Mouse (Mus musculus): ENCODE measurements around the gene Cdhr5.
"Not testable (repeated sequence)": the region's sequence is repeated elsewhere in the genome, so short reads cannot be mapped to it uniquely, and the experiment has no call there.

Cdhr5 gene

DNA sequence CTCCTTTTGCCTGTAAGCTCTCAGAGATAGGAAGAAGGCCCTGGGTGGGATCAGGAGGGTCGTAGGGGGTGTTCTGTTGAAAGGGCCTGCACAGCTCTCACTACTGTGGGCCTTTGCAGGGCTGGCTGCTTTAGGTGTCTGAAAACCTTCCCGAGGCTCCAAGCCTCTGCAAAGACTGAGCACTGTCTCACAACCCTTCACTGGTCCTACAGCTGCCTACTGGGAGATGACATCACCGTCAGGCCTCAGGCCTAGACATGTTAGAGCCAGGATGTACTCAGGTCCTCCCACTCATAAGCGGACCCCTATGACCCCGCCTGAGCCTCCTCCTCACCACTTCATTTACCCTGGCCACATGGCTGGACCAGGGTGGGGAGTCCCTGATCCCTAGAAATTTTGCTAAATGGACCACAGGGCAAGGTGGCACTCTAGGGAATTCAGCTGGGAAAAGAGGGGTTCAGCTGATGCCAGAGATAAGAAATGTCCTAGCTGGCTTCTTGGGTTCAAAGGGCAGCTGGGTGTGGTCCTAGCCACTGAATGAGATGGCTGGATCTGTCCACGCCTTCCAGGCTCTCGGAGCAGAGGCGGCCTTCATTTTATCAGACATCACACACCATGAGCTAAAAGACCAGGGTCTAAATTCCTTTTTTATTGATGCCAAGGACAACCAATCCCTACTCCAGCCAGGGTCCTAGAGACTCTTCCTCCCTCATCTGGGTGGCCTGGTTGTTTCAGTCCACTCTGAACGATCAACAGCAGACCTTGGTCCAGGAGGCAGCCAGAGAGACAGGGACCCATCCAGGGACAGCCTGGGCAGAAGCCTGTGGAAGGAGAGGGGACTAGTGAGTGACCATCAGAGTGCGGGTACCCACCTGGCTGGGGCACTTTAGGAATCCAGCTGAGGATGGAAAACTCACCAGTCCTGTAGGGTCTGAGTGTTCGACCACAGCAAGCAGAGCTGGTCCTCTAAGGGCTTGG is 1.4 kb upstream of the Cdhr5 start:
- DNase-seq (ENCODE audit: low read depth, low spot score): no peak

DNA sequence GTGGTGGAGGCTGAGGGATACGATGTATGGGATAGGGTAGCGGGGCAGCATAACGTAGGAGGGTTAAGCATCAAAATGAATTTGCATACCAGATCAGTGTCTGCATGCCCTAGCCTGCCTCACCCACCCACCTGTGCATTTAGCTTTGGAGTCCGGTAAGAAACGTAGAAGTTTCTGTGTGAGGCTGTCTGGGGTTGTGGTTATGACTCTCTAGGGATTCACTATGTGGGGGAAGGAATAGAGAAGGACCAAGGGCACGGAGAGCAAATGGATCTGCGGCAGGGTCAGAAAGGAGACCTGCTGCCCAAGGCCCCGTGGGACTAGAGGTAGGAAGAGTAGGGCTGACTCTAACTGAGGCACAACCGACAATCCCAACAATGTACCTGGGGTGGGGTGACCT is 1.2 kb downstream of the Cdhr5 start:
- no peak for DNase-seq (ENCODE audit: low read depth, low spot score)

DNA sequence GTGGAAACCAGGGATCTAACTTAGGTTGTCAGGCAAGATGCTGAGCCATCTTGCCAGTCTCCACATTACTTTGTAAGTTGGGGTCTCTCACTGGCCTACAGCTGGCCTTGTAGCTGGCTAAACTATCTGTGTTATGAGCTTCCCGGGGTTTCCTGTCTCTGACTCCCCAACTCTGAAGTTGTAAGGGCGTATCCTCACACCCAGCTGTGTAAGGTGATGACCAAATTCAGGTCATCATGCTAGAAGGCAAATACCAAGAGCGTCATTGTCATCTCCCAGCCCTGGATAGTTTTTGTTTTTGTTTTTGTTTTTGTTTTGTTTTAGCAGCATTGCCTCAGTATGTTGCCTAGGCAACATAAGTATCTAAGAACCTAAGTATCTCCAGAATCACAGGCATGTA is 6.0 kb downstream of the Cdhr5 start:
- no peak for DNase-seq (ENCODE audit: low read depth, low spot score)

DNA sequence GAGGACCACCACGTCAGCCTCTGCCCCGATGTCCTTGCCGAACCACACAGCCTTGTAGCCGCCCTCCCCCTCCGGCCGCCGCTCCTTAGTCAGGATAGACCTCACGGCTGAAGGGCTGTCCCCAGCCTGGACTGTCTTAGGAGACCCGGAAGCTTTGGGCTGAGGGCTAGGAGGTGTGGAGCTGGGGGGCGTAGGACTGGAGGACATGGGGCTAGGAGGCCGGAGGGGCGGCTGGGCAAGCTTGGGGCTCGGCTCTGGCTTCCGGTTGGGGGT is 7.4 kb downstream of the Cdhr5 start:
- no peak for DNase-seq (ENCODE audit: low read depth, low spot score)

DNA sequence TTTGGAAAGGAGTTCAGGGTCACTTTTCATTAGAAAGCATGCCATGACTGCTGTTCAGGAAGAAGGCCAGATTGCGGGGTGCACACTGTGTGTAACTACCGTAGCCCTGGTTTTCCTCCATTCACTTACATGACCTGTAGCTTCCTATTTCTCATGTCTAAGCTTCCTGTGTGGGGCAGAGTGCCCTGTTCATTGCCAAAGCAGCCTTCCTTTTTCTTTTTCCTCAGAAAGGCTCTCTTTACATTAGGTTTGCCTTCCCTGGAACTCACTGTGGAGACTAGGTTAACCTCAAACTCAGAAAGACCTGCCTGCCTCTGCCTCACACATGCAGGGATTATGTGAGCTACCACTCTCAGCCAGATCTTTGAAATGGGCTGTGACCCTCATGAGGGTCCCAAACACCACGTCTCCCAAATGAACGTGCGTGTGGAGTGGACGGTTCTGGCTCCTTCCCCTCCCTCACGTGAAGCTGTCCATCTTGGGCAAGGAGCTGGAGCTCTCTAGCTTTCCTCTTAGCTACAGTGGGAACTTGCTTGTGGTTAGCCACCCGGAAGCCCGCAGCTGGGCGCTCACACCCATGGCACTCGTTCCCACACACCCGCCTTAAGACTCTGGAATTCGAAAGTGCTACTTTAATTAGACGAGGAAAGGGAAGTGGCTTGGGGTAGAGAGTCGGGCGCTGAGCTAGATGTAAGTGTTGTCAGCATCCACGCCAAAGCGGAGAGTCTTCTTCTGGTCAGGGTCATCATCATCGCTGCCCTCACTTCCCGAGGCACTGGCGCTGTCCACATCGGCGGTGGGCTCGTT is 7.9 kb downstream of the Cdhr5 start:
- DNase-seq (ENCODE audit: low read depth, low spot score): peak; percentile 47

DNA sequence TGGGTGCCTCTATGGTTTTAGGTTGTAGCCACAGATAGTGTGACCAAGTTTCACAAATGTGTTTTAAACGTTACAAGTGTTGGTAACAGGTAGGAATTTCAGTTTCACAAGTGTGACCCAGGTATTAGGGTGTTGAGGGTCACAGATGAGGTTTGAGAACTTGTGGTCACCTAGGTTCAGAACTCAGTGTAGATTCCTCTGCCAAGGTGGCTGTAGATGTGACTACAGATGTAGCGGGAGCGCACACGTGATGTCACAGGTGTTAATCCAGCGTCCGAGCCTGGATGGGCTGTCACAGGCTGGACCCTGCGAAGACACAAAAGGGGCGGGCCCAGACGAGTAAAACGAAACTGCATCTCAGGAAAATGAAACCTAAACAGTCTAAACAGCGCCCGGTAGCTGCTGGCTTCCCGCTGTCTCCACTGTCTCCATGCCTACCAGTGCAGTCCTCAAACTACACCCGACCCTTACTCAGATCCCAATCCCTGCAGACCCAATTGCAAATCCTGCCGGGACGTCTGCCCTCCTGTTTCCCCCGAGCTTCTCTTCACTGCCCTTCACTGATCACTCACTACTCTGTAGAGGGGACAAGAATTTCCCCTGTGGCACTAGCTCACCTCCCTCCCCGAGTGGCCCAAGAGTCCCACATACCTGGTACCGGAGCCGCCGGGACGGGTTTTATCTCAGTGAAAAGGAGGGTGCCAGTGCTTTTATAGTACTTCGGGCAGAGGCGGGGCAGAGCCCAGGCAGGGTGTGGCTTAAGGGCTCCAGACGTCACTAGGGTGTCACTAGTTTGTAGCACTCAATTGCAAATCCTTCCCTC is 10.6 kb downstream of the Cdhr5 start, which contains the start of gene Irf7:
Gene Irf7, minus strand, starts transcription at position 743 of the 823 bp plus-strand sequence.
- peak; percentile 92 for DNase-seq (ENCODE audit: low read depth, low spot score)

DNA sequence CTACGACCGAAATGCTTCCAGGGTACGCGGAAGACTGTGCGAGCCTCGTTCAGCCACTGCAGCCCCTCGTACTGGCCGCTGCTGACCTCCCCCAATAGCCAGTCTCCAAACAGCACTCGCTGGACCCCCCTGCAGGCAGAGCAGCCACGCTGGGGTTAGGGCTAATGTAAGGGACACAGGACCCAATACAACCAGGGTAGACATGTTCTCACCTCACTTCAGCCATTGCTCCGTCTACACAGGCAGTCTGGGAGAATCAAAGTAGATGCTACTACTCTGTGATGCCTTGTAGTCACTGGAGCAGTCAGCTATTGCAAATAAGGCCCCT is 11.2 kb downstream of the Cdhr5 start:
- peak; percentile 52 for DNase-seq (ENCODE audit: low read depth, low spot score)

DNA sequence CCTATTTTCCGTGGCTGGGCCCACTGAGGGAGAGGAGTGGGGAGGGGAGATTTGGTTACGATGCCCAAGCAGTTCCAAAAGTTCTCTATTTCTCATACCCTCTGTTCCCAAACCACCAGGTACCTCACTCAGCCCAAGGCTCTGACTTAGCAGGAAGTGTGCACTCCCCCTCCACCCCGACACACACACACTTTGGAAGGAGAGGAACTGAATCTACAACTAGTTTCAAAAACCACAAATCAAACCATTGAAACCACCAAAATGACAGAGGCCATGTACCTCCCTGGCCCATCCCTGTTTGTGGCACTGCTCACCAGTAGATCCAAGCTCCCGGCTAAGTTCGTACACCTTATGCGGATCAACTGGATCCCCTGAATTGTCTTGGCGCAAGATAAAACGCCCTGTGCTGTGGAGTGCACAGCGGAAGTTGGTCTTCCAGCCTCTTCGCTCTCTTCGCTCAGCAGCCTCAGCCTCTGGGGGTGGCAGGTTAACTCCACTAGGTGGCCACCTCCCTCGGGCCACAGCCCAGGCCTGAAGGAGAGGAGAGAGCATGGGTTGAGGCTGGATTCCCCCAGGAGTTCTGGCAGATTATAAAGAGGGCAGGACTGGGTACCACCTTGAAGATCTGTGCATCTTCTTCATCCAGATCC is 11.7 kb downstream of the Cdhr5 start:
- DNase-seq (ENCODE audit: low read depth, low spot score): peak; percentile 79

DNA sequence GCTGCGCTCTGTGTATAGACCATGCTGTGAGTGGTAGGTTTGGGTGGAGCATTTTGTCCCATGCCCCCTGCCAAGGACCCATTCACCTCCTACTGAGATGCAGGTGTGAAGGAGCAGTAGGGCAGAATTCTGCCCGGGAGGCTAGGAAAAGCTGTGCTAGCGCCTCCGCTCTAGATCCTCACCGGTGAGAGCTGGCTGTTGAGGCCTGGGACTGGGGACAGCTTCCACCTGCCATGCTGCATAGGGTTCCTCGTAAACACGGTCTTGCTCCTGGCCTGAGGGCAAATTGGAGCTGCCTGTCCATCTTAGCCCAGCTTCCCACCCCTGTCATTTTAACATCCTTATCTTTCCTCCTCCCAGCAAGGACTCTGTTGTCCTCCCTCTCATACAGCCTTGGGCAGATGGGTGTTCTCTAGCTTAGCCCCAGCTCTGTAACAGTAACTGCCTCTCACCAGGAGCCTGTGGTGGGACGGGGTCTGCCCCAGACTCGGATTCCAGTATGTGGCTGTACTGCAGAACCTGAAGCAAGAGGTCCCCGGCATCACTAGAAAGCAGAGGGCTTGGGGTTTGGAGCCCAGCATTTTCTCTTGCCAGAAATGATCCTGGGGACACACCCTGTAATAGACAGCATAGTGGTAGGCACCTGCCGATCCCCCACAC is 12.4 kb downstream of the Cdhr5 start:
- no peak for DNase-seq (ENCODE audit: low read depth, low spot score)

DNA sequence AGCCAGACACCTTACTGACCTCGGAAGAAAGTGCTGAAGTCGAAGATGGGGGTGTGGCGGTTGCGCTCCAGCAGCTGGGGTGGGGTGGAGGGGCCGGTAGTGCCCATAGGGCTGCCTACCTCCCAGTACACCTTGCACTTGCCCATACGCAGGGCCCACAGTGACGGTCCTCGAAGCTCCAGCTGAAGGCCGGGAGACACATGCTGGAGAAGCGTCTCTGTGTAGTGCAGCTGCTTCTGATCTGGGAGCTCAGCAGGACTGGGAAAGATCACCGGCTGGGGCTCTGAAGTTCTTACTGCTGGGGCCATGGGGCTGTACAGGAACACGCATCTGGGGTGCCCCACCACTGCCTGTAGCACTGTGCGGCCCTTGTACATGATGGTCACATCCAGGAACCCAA is 12.9 kb downstream of the Cdhr5 start:
- DNase-seq (ENCODE audit: low read depth, low spot score): no peak

DNA sequence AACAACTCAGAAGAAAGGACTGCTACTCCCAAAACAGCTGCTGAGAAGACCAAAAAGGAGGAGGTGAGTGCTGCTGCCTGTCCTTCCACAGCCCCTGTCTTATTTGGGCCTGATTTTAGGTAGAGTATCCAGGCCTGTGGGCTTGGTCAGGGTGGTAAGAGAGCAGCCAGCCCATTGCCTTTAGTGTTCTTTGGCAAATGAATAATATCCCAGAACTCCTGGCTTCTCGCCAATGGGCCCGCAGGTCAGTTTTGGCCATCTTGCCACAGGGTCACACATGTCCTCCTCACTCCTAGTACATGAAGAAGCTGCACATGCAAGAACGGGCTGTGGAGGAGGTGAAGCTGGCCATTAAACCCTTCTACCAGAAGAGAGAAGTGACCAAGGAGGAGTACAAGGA is 15.1 kb downstream of the Cdhr5 start:
- no peak for DNase-seq (ENCODE audit: low read depth, low spot score)

DNA sequence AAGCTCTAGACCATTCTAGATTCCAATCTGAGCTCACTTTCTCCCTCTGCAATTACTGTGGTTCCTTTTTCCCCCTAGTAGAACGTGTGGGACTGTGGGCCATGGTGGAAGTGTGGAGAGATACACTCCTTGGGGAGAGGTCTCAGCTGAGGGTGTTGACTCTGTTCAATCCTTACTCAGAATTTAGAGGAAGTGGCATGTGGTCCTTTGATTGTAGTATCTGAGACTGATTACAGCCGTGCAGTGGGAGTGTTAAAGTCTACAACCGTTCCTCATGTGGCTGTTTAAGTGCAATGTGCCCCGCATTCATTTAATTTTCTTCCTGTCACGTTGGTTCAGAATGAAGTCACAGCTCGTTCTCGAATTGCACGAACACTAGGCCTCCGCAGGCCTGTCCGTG is 20.4 kb downstream of the Cdhr5 start:
- no peak for DNase-seq (ENCODE audit: low read depth, low spot score)

DNA sequence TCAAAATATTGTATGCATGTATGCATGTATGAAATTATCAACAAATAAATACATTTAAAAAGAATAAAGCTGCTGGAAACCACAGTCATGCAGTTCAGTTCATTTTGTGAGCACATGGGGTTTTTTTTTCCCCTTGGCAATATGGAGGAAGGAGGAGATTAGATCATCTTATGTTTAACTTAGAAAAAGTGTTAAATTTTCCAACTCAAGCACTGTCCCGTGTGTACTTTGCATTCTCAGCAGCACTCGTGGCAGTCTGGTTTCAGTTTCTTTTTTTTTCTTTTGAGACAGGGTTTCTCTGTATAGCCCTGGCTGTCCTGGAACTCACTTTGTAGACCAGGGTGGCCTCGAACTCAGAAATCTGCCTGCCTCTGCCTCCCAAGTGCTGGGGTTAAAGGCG is 26.1 kb downstream of the Cdhr5 start:
- DNase-seq (ENCODE audit: low read depth, low spot score): not testable (repeated sequence)

DNA sequence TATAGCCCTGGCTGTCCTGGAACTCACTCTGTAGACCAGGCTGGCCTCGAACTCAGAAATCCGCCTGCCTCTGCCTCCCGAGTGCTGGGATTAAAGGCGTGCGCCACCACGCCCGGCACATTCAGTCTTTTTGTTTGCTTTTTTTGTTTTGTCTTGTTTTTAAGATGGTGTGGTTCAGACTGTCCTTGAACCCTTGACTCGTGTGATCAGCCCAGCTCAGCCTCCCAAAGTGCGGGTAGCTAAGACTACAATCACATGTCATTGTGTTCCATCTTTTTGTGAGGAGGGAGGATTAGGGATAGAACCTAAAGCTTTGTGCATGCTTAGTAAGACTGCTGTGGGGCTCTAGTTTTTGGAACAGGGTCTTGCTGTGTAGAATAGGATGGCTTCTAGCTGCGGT is 45.0 kb downstream of the Cdhr5 start:
- no peak for DNase-seq (ENCODE audit: low read depth, low spot score)

DNA sequence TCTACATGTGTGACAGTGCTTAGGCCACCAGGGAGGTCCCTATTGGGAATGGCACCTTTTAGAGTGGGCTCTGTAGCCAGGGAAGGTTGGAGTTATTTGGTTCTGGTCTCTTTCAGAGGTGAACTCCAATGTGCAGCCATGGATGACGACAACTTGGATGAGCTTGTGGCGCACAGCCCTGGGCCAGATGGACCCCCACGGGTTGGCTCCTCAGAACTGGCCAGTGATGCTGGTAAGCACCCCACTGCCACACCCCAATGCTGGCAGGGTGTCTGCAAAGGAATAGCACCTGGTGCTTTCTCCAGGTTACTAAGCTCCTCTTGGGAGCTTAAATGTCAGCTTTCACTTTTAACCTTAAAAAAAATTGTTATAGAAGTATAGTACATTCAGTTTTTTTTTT is 45.5 kb downstream of the Cdhr5 start:
- no peak for DNase-seq (ENCODE audit: low read depth, low spot score)

DNA sequence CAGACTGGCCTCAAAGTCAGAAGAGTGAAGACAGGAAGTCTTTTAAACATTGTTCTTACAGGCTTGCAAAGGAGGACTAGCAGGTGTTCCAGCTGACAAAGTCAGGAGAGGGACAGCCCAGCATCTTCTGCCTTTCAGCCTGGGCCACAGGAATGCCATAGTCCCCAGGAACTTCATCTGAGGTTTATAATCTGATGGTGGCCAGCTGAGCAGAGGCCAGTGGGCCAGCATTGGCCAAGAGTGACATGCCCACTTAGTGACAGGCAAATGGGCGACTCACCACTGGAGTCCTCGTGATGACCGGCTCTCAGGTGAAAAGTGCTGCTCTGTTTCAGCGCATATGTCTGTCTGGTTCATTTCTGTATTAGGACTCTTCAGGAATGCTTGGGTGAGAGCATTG is 46.0 kb downstream of the Cdhr5 start:
- no peak for DNase-seq (ENCODE audit: low read depth, low spot score)

DNA sequence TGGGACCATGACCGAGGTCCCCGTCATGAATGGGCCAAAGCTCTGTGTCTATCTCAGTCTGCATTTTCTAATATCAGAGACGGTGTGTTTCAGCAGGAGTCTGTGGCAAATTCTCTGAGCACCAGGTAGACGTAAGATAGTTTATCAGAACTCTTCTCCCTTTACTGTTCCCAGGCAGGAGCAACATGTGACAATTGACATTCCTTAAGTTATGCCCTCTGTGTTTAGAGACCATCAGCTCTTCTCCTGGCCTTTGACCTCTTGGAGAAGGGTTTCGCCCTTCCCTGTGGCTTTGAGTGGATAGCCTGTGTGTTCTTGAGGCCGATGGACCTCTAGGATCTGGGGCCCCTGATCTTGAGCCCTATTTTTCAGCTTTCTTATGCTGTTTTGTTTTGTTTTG is 46.9 kb downstream of the Cdhr5 start:
- DNase-seq (ENCODE audit: low read depth, low spot score): no peak

DNA sequence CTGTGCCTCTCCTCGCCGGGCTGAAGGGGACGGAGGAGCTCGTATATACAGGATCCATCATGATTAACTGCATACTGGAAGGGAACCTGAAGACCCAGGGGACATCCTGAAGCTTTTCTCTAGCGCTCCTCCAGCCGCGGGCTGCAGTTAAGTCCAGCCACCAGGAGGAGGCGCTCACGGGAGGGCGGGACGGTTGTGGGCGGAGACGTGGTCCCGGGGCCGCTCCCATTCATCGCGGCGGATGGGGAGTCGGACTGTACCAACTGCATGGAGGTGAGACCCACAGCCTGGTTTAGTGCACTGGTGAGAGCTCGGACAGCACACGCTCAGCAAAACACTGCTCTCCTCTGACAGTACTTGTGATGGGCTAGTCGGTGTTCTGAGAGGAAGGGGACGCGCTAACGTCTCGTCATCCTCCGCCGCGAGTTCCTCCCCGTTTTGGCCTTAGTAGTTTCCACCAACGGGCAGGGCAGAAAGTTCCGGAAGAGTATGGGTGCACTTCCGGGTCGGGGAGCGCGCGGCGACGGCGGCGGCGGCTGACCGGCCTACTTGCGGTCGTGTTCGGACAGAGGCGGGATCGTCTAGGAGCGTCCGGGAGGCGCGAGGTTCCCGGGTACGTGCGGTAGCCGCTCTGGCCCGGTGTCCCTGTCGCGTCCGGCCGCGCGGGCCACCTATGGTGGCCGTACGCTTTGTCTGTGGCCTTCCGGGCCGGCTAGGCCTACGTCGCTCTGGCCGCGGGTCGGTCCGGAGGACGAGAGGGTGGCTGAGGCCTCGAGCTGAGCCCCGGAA is 48.1 kb downstream of the Cdhr5 start, which contains the start of gene Phrf1:
Gene Phrf1, plus strand, starts transcription at position 506 of the 789 bp plus-strand sequence.
- DNase-seq (ENCODE audit: low read depth, low spot score): peak; percentile 94

DNA sequence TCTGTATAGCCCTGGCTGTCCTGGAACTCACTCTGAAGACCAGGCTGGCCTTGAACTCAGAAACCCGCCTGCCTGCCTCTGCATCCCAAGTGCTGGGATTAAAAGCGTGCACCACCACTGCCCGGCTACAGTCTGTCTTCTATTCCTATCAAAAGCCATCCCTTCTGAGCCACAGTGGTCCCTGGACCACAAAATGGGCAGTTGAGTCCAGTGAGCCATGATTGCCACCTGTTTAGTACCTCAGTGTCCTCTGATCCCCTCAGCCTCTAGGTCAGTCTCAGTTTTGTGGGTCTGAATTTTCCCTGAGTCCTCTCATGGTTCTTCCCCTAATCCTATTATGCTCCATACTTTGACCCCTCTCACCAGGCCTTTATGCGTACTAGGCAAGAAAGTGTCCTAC is 48.8 kb downstream of the Cdhr5 start:
- no peak for DNase-seq (ENCODE audit: low read depth, low spot score)

DNA sequence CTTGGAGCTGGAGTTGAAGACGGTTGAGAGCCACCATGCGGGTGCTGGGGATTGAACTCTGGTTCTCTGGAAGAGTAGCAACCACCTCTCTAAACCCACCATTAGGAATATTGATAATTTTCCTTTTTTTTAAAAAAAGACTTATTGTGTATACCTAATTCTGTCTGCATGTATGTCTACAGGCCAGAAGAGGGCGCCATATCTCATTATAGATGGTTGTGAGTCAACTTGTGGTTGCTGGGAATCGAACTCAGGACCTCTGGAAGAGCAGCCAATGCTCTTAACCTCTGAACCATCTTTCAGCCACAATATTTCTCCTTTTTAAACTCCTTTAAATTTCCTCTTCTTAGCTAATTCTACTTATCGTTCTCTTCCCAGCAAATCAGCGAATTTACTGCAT is 50.1 kb downstream of the Cdhr5 start:
- DNase-seq (ENCODE audit: low read depth, low spot score): peak; percentile 47

Data from CD4-positive, CD25-positive, alpha-beta regulatory T cell, adult 2 months (primary cell).